Mouse (Mus musculus) skeletal muscle tissue, postnatal 0 days (tissue): ENCODE results near the gene Klk8. TPM values are rescaled to one million over a fixed set of nuclear protein-coding genes. Genes with fewer than 3 reads are reported as not detected.

Experiments used
- polyA plus RNA-seq: library from polyadenylated mRNA; unstranded; fragments of >200 nt; fragmentation: Nextera tagmentation; extraction: Ambion mirVana; gene quantifications from 2 replicates; pipeline ENCODE4 v1.2.1, GENCODE M21; 2015

Gene Klk8
- polyA plus RNA-seq, result 5.1 and 9.2 TPM in 2 replicates

GRCm38 (mm10) chr7:43797333-43797769 lies at the start of gene Klk8:
Gene Klk8 (plus strand): TSS chr7:43797577.

GRCm38 (mm10) chr7:43768597-43768996 lies 28.8 kb upstream of the Klk8 start, which contains the start of gene Klk12:
Gene Klk12 (plus strand): TSS chr7:43768897.

GRCm38 (mm10) chr7:43774364-43774763 lies 23.0 kb upstream of the Klk8 start, which contains the start of gene Klk11:
Gene Klk11 (plus strand): TSS chr7:43774604.

GRCm38 (mm10) chr7:43780746-43781145 lies 16.6 kb upstream of the Klk8 start, which contains the start of gene Klk10:
Gene Klk10 (plus strand): TSS chr7:43781035.

GRCm38 (mm10) chr7:43791591-43791990 lies 5.8 kb upstream of the Klk8 start, which contains the start of gene Klk9:
Gene Klk9 (plus strand): TSS chr7:43791891.

GRCm38 (mm10) chr7:43810994-43811393 lies 13.6 kb downstream of the Klk8 start, which contains the start of gene Klk7:
Gene Klk7 (plus strand): TSS chr7:43811294.

GRCm38 (mm10) chr7:43824199-43824598 lies 26.8 kb downstream of the Klk8 start, which contains the start of gene Klk6:
Gene Klk6 (plus strand): TSS chr7:43824499.

GRCm38 (mm10) chr7:43841701-43842100 lies 44.3 kb downstream of the Klk8 start, which contains the start of gene Klk5:
Gene Klk5 (plus strand): TSS chr7:43841971.

Other genes starting within 250 kb of the Klk8 start
- gene Zfp658, start 235.3 kb upstream of the Klk8 start, polyA plus RNA-seq, result 0.95 and 1.0 TPM in 2 replicates
- gene Zfp719, start 218.0 kb upstream of the Klk8 start, polyA plus RNA-seq, result 3.7 and 4.3 TPM in 2 replicates
- gene Zfp819, start 190.4 kb upstream of the Klk8 start, polyA plus RNA-seq, result not detected in 2 replicates
- not detected in 2 replicates for gene Ceacam18, start 162.9 kb upstream of the Klk8 start, polyA plus RNA-seq
- gene Siglece, start 137.4 kb upstream of the Klk8 start, polyA plus RNA-seq, result 0.77 and 0.99 TPM in 2 replicates
- 3.7 and 4.7 TPM in 2 replicates for gene Ctu1, start 125.6 kb upstream of the Klk8 start, polyA plus RNA-seq
- gene Klk14, start 107.2 kb upstream of the Klk8 start, polyA plus RNA-seq, result not detected in 2 replicates
- gene Klk13, start 85.0 kb upstream of the Klk8 start, polyA plus RNA-seq, result 0.74 TPM in 1 of 2 replicates, not detected in the other
- gene Klk12, start 28.7 kb upstream of the Klk8 start, polyA plus RNA-seq, result not detected in 2 replicates
- 1.3 TPM in 1 of 2 replicates, not detected in the other for gene Klk11, start 23.0 kb upstream of the Klk8 start, polyA plus RNA-seq
- 0.65 and 1.5 TPM in 2 replicates for gene Klk10, start 16.5 kb upstream of the Klk8 start, polyA plus RNA-seq
- gene Klk9, start 5.7 kb upstream of the Klk8 start, polyA plus RNA-seq, result 1.6 TPM in 1 of 2 replicates, not detected in the other
- gene Klk7, start 13.7 kb downstream of the Klk8 start, polyA plus RNA-seq, result 8.1 TPM in 1 of 2 replicates, not detected in the other
- not detected in 2 replicates for gene Klk6, start 26.9 kb downstream of the Klk8 start, polyA plus RNA-seq
- gene Klk5, start 44.4 kb downstream of the Klk8 start, polyA plus RNA-seq, result 8.0 TPM in 1 of 2 replicates, not detected in the other
- not detected in 2 replicates for gene Klk4, start 83.6 kb downstream of the Klk8 start, polyA plus RNA-seq
- gene Klk15, start 136.2 kb downstream of the Klk8 start, polyA plus RNA-seq, result not detected in 2 replicates
- 0.46 and 1.1 TPM in 2 replicates for gene Klk1b8, start 153.1 kb downstream of the Klk8 start, polyA plus RNA-seq
- not detected in 2 replicates for gene Klk1b1, start 169.2 kb downstream of the Klk8 start, polyA plus RNA-seq
- 0.16 and 0.23 TPM in 2 replicates for gene Klk1b9, start 178.5 kb downstream of the Klk8 start, polyA plus RNA-seq
- gene Klk1b11, start 198.3 kb downstream of the Klk8 start, polyA plus RNA-seq, result not detected in 2 replicates
- gene Klk1b26, start 214.6 kb downstream of the Klk8 start, polyA plus RNA-seq, result 17.1 and 21.7 TPM in 2 replicates